Mouse (Mus musculus) embryonic facial prominence, embryonic 14.5 days (tissue): ENCODE results near the gene Trp53rka. TPM values are rescaled to one million over a fixed set of nuclear protein-coding genes. Genes with fewer than 3 reads are reported as not detected.

Experiments used
- ATAC-seq: fragments of 200-750 bp; cut with Nextera tagmentation; 2 replicates; pipeline ENCODE4 v1.8.0; 2017; ENCODE audit warnings: low read depth, moderate number of reproducible peaks, moderate TSS enrichment
- DNase-seq: peaks from one replicate; pipeline ENCODE4 v3.0.0-alpha.2; 2015; ENCODE audit warnings: low spot score
- H3K27ac ChIP-seq: fragments of 300-500 bp; sonication (generic); replicated peaks from 2 replicates; pipeline ENCODE4 v1.5.1; 2014; ENCODE audit warnings: low read depth, mild to moderate bottlenecking, low read length, moderate library complexity
- H3K27me3 ChIP-seq: fragments of 300-500 bp; sonication (generic); replicated peaks from 2 replicates; pipeline ENCODE4 v1.6.1; 2014; ENCODE audit warnings: low read length; ENCODE audit not compliant: control insufficient read depth, insufficient read depth
- H3K36me3 ChIP-seq: fragments of 300-500 bp; sonication (generic); 2 replicates; pipeline ENCODE4 v1.6.1; 2014; ENCODE audit warnings: low read length, mixed read lengths; ENCODE audit not compliant: control insufficient read depth, insufficient read depth
- H3K4me1 ChIP-seq: fragments of 300-500 bp; sonication (generic); 2 replicates; pipeline ENCODE4 v1.6.1; 2014; ENCODE audit warnings: antibody characterized with exemption, low read length; ENCODE audit not compliant: control insufficient read depth, insufficient read depth
- H3K4me2 ChIP-seq: fragments of 300-500 bp; sonication (generic); 2 replicates; pipeline ENCODE4 v1.6.1; 2014; ENCODE audit warnings: low read depth, mild to moderate bottlenecking, low read length, moderate library complexity, mixed read lengths
- H3K4me3 ChIP-seq: fragments of 300-500 bp; sonication (generic); 2 replicates; pipeline ENCODE4 v1.5.1; 2014; ENCODE audit warnings: low read depth, mild to moderate bottlenecking, low read length
- H3K9ac ChIP-seq: fragments of 300-500 bp; sonication (generic); 2 replicates; pipeline ENCODE4 v1.6.1; 2014; ENCODE audit warnings: low read depth, mild to moderate bottlenecking, low read length, moderate library complexity, mixed read lengths
- H3K9me3 ChIP-seq: fragments of 300-500 bp; sonication (generic); 2 replicates; pipeline ENCODE4 v1.6.1; 2016; ENCODE audit warnings: low read length; ENCODE audit not compliant: control insufficient read depth
- WGBS: fragments of 180-500 bp; shearing (Covaris S2); extraction: QIAGEN DNeasy Blood & Tissue Kit; methylation state at CpG from one replicate; pipeline ENCODE4 v1.1.7; 2014; 5-methylcytosine and 5-hydroxymethylcytosine counted together
- polyA plus RNA-seq: library from polyadenylated mRNA; unstranded; fragments of >200 nt; fragmentation: Nextera tagmentation; extraction: Ambion mirVana; gene quantifications from 2 replicates; pipeline ENCODE4 v1.2.1, GENCODE M21; 2014

Trp53rka gene
- polyA plus RNA-seq, 1 experiment from 2014 or later: 32.8 TPM

GRCm38 (mm10) chr2:165475412-165475811, 17.7 kb downstream of the Trp53rka start:
- ATAC-seq (no peak), DNase-seq (no peak)
- Histone ChIP-seq H3K27ac (no peak overlapping the region), H3K27me3 (peaks cover 20% of the 10 kb centered on the region), H3K9ac (no peak overlapping the region), H3K4me2 (no peak overlapping the region), H3K4me1 (no peaks in the 10 kb centered on the region), H3K4me3 (no peak overlapping the region), H3K36me3 (no peaks in the 10 kb centered on the region), H3K9me3 (no peaks in the 10 kb centered on the region)
- WGBS: 68% methylated on average over 7 of the region's 7 CpGs

- peaks cover 20% of the 10 kb centered on the region for H3K27me3 ChIP-seq
- 1% methylated on average over 17 of the region's 35 CpGs for WGBS
- H3K4me1 ChIP-seq: no peaks in the 10 kb centered on the region; the same call in 1 of the 2 replicates
- peak within 1 kb of the TSS; percentile 37 for H3K9ac ChIP-seq
- peak within 1 kb of the TSS; percentile 19; the same call in 1 of the 2 replicates for H3K4me3 ChIP-seq
- no peaks in the 10 kb centered on the region for H3K36me3 ChIP-seq
- ATAC-seq (no peak), DNase-seq (no peak)
- no peaks in the 10 kb centered on the region for H3K9me3 ChIP-seq
- no peak within 1 kb of the TSS for H3K27ac ChIP-seq
- H3K4me2 ChIP-seq: peak within 1 kb of the TSS; percentile 46
These were observed 20.1 kb downstream of the Trp53rka start, which contains the start of gene Slc13a3 for GRCm38 (mm10) chr2:165473003-165473402. Slc13a3 (minus strand) TSS chr2:165473230.

DNA sequence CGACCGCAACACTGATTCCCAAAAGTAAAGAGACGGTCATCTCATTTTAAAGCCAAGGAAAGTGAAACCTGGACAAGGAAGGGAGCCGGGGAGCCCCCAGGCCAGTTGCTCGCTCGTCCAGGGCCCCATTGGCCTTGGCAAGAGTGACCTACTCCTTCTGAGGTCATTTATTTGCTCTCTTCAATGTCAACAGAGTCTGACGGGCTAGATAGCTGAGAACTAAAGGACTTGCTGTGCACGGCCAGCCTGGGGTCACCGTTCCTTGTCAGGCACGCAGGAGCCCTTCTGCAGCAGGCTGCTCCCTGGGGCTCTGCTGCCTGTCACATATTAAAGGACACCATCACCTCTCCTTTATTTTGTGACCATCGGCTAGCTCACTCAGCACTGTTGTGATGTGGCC, 21.2 kb downstream of the Trp53rka start:
- DNase-seq (no peak), ATAC-seq (no peak)
- Histone ChIP-seq H3K4me2 (no peak overlapping the region), H3K4me3 (no peak overlapping the region), H3K9ac (no peak overlapping the region), H3K4me1 (no peaks in the 10 kb centered on the region; the same call in 1 of the 2 replicates), H3K36me3 (no peaks in the 10 kb centered on the region), H3K27me3 (peaks cover 20% of the 10 kb centered on the region), H3K27ac (no peak overlapping the region), H3K9me3 (no peaks in the 10 kb centered on the region)
- WGBS: 68% methylated on average over 11 of the region's 11 CpGs

DNA sequence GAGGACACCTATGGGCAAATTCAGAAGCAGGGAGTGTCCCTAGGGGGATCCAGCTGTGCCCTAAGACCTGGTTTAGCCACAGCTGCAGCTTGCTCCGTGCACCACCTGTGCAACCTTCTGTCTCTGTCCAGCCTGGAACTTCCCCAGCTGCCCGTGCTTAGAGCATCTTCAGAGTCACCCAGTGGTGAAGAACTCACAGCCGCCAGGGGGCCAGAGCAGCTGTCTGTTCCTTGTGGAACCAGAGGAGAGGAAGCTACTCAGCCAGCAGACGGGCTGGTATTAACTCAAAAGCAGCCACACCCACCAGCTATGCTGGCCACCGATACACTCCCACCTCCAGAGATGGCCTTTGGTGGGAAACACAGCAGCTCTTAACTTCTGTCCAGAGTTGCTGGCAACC, 23.0 kb downstream of the Trp53rka start:
- H3K36me3 ChIP-seq: no peaks in the 10 kb centered on the region
- no peak overlapping the region for H3K9ac ChIP-seq
- 34% methylated on average over 5 of the region's 5 CpGs for WGBS
- DNase-seq: peak; percentile 41
- no peak overlapping the region for H3K27ac ChIP-seq
- no peaks in the 10 kb centered on the region; the same call in 1 of the 2 replicates for H3K4me1 ChIP-seq
- no peak overlapping the region for H3K4me3 ChIP-seq
- no peak overlapping the region for H3K4me2 ChIP-seq
- no peaks in the 10 kb centered on the region for H3K9me3 ChIP-seq
- no peak for ATAC-seq
- H3K27me3 ChIP-seq: peaks cover 20% of the 10 kb centered on the region

DNA sequence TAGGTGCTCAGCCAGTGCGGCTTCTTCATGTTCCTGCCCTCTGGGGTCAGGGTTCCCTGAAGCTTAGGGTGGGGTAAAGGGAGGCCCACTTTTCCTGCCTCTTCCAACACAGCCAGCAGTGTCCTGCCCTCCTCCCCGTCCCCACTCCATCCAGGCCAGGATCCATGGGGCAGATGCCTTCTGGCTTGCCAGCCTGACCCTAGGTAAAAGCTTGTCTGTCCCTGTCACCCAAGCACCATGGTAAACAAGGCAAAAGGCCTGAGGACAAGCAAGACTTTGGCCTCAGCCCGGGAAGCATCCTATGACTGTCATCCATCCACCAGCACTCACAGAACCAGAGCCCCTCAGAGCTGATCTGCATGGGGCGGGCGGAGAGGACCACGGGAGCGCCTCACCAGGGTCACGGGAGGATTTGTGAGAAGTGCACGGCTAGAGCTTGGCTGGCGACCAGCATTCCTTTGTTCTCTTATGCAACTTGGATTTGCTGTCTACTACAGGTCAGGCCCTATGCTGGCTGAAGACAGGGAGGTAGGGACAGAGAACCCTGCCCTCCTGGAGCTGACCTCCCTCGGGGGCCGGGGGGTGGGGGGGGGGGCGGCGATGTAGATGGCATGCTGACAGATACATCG, 25.2 kb downstream of the Trp53rka start:
- Histone ChIP-seq H3K4me2 (no peak overlapping the region), H3K27ac (no peak overlapping the region), H3K36me3 (no peaks in the 10 kb centered on the region), H3K4me1 (no peaks in the 10 kb centered on the region; the same call in 1 of the 2 replicates), H3K9ac (no peak overlapping the region), H3K4me3 (no peak overlapping the region), H3K9me3 (no peaks in the 10 kb centered on the region), H3K27me3 (peaks cover 11% of the 10 kb centered on the region)
- WGBS: 51% methylated on average over 15 of the region's 15 CpGs
- ATAC-seq (no peak), DNase-seq (peak; percentile 43)

DNA sequence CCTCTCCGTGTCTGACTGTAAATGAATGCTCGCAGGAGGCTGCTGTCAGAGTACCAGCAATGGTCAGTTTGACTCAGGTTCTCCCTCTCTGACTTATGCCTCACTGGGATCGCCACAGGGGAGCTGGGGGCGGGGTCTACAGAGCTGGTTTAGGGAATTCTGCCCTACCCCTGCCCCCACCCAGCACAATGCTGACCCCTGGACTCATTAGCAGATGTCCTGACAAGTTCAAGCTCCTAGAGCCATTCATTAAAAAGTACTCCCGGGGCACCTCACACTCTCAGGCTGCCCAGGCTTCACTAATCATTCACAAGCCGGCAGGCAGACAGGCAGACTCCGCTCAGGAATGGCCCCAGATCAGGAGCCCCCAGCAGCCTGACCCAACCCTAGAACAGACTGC, 33.5 kb downstream of the Trp53rka start:
- DNase-seq: no peak
- Histone ChIP-seq H3K4me2 (no peak overlapping the region), H3K9me3 (no peaks in the 10 kb centered on the region), H3K36me3 (no peaks in the 10 kb centered on the region), H3K27ac (no peak overlapping the region), H3K4me3 (no peak overlapping the region), H3K4me1 (no peaks in the 10 kb centered on the region), H3K9ac (no peak overlapping the region), H3K27me3 (no peaks in the 10 kb centered on the region)
- 24% methylated on average over 7 of the region's 7 CpGs for WGBS
- no peak; the same call in 1 of the 2 replicates for ATAC-seq

DNA sequence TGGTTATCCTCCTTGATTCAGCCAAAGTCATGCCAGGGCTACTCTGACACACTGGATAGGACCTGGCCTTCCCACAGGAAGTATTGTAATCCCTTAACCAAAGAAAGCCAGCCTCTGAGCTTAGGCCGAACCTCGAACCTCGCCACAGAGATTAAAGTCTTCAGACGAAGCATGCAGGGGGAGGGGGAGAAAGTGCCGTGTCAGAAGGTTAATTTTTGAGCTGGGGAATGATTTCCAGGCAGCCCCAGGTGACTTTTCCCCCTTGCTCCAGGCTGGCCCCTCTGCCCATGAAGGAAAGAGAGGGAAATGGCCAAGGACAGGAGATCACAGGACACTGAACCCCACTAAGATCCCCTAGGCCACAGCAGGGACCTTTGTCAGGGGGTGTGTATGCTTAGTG, 34.9 kb downstream of the Trp53rka start:
- Histone ChIP-seq H3K27ac (no peak overlapping the region), H3K36me3 (no peaks in the 10 kb centered on the region), H3K4me3 (no peak overlapping the region), H3K9me3 (no peaks in the 10 kb centered on the region), H3K4me2 (no peak overlapping the region), H3K27me3 (no peaks in the 10 kb centered on the region), H3K9ac (no peak overlapping the region), H3K4me1 (no peaks in the 10 kb centered on the region)
- ATAC-seq (no peak), DNase-seq (no peak)
- 28% methylated on average over 5 of the region's 5 CpGs for WGBS

- ATAC-seq (no peak), DNase-seq (peak; percentile 62)
- no peak overlapping the region for H3K4me2 ChIP-seq
- no peak overlapping the region for H3K9ac ChIP-seq
- no peak overlapping the region for H3K4me3 ChIP-seq
- no peaks in the 10 kb centered on the region for H3K27me3 ChIP-seq
- H3K9me3 ChIP-seq: no peaks in the 10 kb centered on the region
- H3K36me3 ChIP-seq: no peaks in the 10 kb centered on the region
- 47% methylated on average over 2 of the region's 2 CpGs for WGBS
- H3K27ac ChIP-seq: no peak overlapping the region
- no peaks in the 10 kb centered on the region for H3K4me1 ChIP-seq
These were observed 36.4 kb downstream of the Trp53rka start for GRCm38 (mm10) chr2:165456710-165457109.
